Mouse (Mus musculus) midbrain, embryonic 15.5 days (tissue): ENCODE results near the gene Ehbp1. TPM values are rescaled to one million over a fixed set of nuclear protein-coding genes. Genes with fewer than 3 reads are reported as not detected.

ENCODE experiments used
- ATAC-seq: fragments of 200-750 bp; cut with Nextera tagmentation; replicated peaks from 2 replicates; pipeline ENCODE4 v1.8.0; 2017; ENCODE audit warnings: moderate TSS enrichment
- H3K27ac ChIP-seq: fragments of 300-500 bp; sonication (generic); 2 replicates; pipeline ENCODE4 v1.5.1; 2015; ENCODE audit warnings: mild to moderate bottlenecking, inconsistent platforms
- H3K27me3 ChIP-seq: fragments of 300-500 bp; sonication (generic); replicated peaks from 2 replicates; pipeline ENCODE4 v1.6.1; 2015; ENCODE audit warnings: inconsistent platforms
- H3K36me3 ChIP-seq: fragments of 300-500 bp; sonication (generic); replicated peaks from 2 replicates; pipeline ENCODE4 v1.6.1; 2015; ENCODE audit warnings: inconsistent platforms
- H3K4me1 ChIP-seq: fragments of 300-500 bp; sonication (generic); 2 replicates; pipeline ENCODE4 v1.6.1; 2015; ENCODE audit warnings: inconsistent platforms
- H3K4me2 ChIP-seq: fragments of 300-500 bp; sonication (generic); 2 replicates; pipeline ENCODE4 v1.6.1; 2015; ENCODE audit warnings: inconsistent platforms, mild to moderate bottlenecking, moderate library complexity
- H3K4me3 ChIP-seq: fragments of 300-500 bp; sonication (generic); 2 replicates; pipeline ENCODE4 v1.5.1; 2015; ENCODE audit warnings: mild to moderate bottlenecking, inconsistent platforms
- H3K9ac ChIP-seq: fragments of 300-500 bp; sonication (generic); 2 replicates; pipeline ENCODE4 v1.6.1; 2015; ENCODE audit warnings: mild to moderate bottlenecking, inconsistent platforms
- H3K9me3 ChIP-seq: fragments of 300-500 bp; sonication (generic); 2 replicates; pipeline ENCODE4 v1.6.1; 2016; ENCODE audit warnings: inconsistent platforms
- WGBS: fragments of 180-500 bp; shearing (Covaris S2); methylation state at CpG from one replicate; pipeline ENCODE4 v1.1.7; 2015; ENCODE audit warnings: mixed read lengths; 5-methylcytosine and 5-hydroxymethylcytosine counted together
- polyA plus RNA-seq: library from polyadenylated mRNA; unstranded; fragments of >200 nt; fragmentation: Nextera tagmentation; extraction: Ambion mirVana; gene quantifications from 2 replicates; pipeline ENCODE4 v1.2.1, GENCODE M21; 2015

The Ehbp1 gene
- polyA plus RNA-seq, 1 experiment from 2014 or later, result 26.1 TPM

DNA sequence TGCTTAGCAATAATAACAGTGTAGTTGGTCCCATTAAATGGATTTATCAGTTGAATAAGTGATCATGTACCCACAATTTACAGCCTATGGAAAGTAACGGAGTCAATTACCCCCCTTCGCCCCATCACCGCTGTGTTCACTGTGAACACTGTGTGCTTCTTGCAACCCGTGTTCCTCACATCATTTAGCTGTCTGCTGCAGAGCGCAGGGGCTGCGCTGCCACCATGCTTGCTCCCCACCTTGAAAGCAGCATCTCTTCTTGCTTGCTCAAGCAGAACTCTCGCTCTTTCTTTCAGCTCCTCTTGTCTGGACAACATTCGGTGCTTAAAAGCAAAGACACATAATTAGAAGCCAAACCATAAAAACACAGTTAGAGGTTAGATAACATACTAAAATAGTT lies 252.7 kb downstream of the Ehbp1 start:
- no peak overlapping the region for H3K4me3 ChIP-seq
- H3K9me3 ChIP-seq, result no peaks in the 10 kb centered on the region
- H3K27ac ChIP-seq, result no peak overlapping the region
- no peak overlapping the region for H3K9ac ChIP-seq
- ATAC-seq, result no peak
- no peaks in the 10 kb centered on the region for H3K27me3 ChIP-seq
- H3K4me2 ChIP-seq, result no peak overlapping the region
- WGBS, result 60% methylated on average over 8 of the region's 8 CpGs
- H3K4me1 ChIP-seq, result no peaks in the 10 kb centered on the region
- no peaks in the 10 kb centered on the region for H3K36me3 ChIP-seq

DNA sequence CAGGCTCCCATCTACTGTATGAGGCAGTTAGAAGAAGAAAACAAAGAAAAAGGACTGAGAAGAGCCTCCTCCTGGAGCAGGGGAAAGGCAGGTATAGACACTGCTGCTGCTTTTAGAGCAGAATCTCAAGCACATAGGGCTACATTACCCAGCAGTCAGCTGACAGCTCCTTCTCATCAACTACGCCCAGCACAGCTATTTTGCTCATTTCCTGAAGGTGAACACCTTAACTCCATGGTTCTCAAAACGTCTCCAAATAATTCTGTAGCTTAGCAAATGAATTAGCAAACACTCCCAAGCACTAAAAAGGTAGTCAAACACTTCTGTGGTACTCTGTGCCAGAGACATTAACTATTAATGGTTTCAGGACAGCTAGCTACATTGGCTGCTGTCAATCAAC lies 278.7 kb downstream of the Ehbp1 start:
- H3K36me3 ChIP-seq, result no peaks in the 10 kb centered on the region
- H3K4me3 ChIP-seq, result no peak overlapping the region
- no peaks in the 10 kb centered on the region for H3K9me3 ChIP-seq
- H3K4me2 ChIP-seq, result no peak overlapping the region
- H3K27me3 ChIP-seq, result no peaks in the 10 kb centered on the region
- H3K27ac ChIP-seq, result no peak overlapping the region
- no peak for ATAC-seq
- 60% methylated on average over 2 of the region's 2 CpGs for WGBS
- no peaks in the 10 kb centered on the region for H3K4me1 ChIP-seq
- H3K9ac ChIP-seq, result no peak overlapping the region

DNA sequence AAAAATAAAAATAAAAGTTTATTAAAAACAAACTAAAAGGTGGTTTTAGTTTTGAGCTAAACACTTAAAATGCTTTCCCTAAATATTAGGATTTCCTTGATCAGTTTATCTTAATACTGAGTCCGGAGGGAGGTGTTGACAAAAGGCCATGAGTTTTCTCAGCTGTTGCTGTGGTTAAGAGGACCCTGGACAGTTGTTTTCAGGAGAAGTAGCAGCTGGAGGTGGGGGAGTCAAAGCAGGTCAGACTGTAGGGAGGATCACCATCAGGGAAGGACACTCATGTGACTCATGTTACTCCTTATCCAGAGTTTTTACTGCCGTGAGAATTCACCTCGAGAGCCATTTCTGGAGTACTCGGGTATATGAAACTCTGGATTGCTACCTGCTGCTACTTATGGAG lies 280.4 kb downstream of the Ehbp1 start:
- Histone ChIP-seq H3K9ac (no peak overlapping the region), H3K36me3 (no peaks in the 10 kb centered on the region), H3K27me3 (no peaks in the 10 kb centered on the region), H3K27ac (no peak overlapping the region), H3K9me3 (no peaks in the 10 kb centered on the region), H3K4me2 (no peak overlapping the region), H3K4me1 (peaks cover 9% of the 10 kb centered on the region; the same call in 1 of the 2 replicates), H3K4me3 (no peak overlapping the region)
- WGBS, result 88% methylated on average over 4 of the region's 4 CpGs
- no peak for ATAC-seq

GRCm38 (mm10) chr11:22057538-22057937 lies 284.6 kb downstream of the Ehbp1 start:
- Histone ChIP-seq H3K9ac (no peak overlapping the region), H3K4me2 (no peak overlapping the region), H3K36me3 (no peaks in the 10 kb centered on the region), H3K27ac (no peak overlapping the region), H3K4me1 (peaks cover 9% of the 10 kb centered on the region; the same call in 1 of the 2 replicates), H3K9me3 (no peaks in the 10 kb centered on the region), H3K4me3 (no peak overlapping the region), H3K27me3 (no peaks in the 10 kb centered on the region)
- 37% methylated on average over 5 of the region's 5 CpGs for WGBS
- 0 out of 2 replicates have a peak, but pooled peaks have one; percentile 37 for ATAC-seq

DNA sequence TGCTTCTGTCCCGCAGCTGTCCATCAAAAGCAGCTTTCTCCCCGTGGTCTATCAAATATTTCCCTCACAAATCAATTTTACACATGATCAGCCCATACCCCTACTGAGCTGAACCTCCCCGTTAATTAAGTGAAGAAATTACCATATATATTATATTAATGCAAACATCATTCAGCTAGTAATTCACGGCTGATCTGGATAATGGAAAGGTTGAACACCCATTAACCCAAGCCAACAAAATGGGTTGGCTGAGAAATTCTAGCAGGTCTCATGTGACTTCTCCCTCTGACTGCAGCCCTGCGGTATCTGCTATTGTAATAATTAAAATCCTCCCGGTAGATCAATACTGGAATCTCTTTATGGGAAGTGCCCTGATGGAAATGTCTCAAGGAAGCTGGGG lies 286.2 kb downstream of the Ehbp1 start:
- Histone ChIP-seq H3K27me3 (no peaks in the 10 kb centered on the region), H3K4me3 (no peak overlapping the region), H3K4me1 (peaks cover 9% of the 10 kb centered on the region; the same call in 1 of the 2 replicates), H3K27ac (no peak overlapping the region), H3K4me2 (no peak overlapping the region), H3K9me3 (no peaks in the 10 kb centered on the region), H3K36me3 (no peaks in the 10 kb centered on the region), H3K9ac (no peak overlapping the region)
- peak; percentile 32 for ATAC-seq
- WGBS, result 31% methylated on average over 6 of the region's 6 CpGs

- no peak overlapping the region for H3K9ac ChIP-seq
- WGBS, result 74% methylated on average over 10 of the region's 10 CpGs
- peak; percentile 71 for ATAC-seq
These were observed 288.9 kb downstream of the Ehbp1 start for GRCm38 (mm10) chr11:22053034-22053668.

DNA sequence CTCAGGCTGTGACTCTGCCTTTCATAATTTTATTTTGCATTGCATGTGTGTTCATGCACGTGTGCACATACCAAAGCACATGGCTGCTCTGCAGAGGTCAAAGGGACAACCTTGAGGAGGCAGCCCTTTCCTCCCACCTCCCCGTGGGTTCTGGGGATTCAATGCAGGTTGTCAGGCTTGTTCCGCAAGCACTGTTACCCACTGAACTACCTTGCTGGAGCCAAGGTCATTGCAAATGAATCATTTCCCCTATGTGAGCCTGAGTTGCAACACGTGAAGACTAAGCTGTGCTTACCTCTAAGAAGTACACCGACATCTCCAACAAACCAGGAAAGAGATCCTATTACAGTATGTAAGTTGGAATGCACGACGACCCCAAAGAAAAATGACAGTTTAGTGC lies 291.2 kb downstream of the Ehbp1 start:
- no peak overlapping the region for H3K4me2 ChIP-seq
- H3K27me3 ChIP-seq, result no peaks in the 10 kb centered on the region
- ATAC-seq, result no peak
- H3K4me1 ChIP-seq, result no peaks in the 10 kb centered on the region
- H3K9me3 ChIP-seq, result no peaks in the 10 kb centered on the region
- no peaks in the 10 kb centered on the region for H3K36me3 ChIP-seq
- WGBS, result 85% methylated on average over 7 of the region's 7 CpGs
- no peak overlapping the region for H3K9ac ChIP-seq
- no peak overlapping the region for H3K4me3 ChIP-seq
- H3K27ac ChIP-seq, result no peak overlapping the region

More at GRCm38 (mm10) chr11:22053034-22053668, 288.9 kb downstream of the Ehbp1 start:
- no peaks in the 10 kb centered on the region for H3K9me3 ChIP-seq
- no peaks in the 10 kb centered on the region for H3K36me3 ChIP-seq
- no peak overlapping the region for H3K4me3 ChIP-seq
- peaks cover 9% of the 10 kb centered on the region; the same call in 1 of the 2 replicates for H3K4me1 ChIP-seq
- H3K4me2 ChIP-seq, result no peak overlapping the region
- no peak overlapping the region for H3K27ac ChIP-seq
- no peaks in the 10 kb centered on the region for H3K27me3 ChIP-seq

GRCm38 (mm10) chr11:22039854-22040426 lies 302.2 kb downstream of the Ehbp1 start:
- Histone ChIP-seq H3K9me3 (no peaks in the 10 kb centered on the region), H3K9ac (no peak overlapping the region), H3K36me3 (no peaks in the 10 kb centered on the region), H3K4me2 (no peak overlapping the region), H3K4me3 (no peak overlapping the region), H3K27ac (no peak overlapping the region), H3K27me3 (no peaks in the 10 kb centered on the region), H3K4me1 (peaks cover 5% of the 10 kb centered on the region; the same call in 1 of the 2 replicates)
- no peak for ATAC-seq
- 31% methylated on average over 6 of the region's 6 CpGs for WGBS

DNA sequence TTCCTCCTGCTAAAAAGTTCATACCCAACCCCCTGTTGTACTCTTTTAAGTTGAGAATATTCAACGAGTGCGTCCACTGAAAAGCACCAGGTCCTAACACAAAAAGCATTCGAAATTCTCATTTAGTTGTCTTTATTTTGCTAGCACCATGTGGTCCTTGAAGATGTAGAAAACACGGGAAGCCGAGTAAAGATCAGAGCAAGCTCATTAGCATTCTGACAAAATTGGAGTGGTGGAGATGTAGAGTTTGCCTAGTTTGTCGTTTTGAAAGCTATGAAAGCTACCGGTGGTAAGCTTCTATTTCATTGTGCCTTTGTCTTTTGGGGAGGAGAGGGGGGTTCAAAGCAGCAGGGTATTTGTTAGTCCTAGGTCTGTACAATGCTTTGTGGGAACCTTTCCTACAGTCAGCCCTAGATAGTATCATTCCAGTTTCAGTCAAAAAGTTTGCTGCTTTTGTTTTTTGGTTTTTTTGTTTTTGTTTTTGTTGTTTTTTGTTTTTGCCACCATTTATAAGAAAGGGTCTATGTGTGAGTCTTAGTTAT lies 307.5 kb downstream of the Ehbp1 start:
- 7% methylated on average over 7 of the region's 7 CpGs for WGBS
- no peak overlapping the region for H3K4me3 ChIP-seq
- no peak overlapping the region for H3K27ac ChIP-seq
- no peaks in the 10 kb centered on the region for H3K36me3 ChIP-seq
- ATAC-seq, result no peak
- H3K4me2 ChIP-seq, result no peak overlapping the region
- no peak overlapping the region for H3K9ac ChIP-seq
- H3K27me3 ChIP-seq, result no peaks in the 10 kb centered on the region
- no peaks in the 10 kb centered on the region for H3K4me1 ChIP-seq
- no peaks in the 10 kb centered on the region for H3K9me3 ChIP-seq

- no peaks in the 10 kb centered on the region for H3K9me3 ChIP-seq
- no peaks in the 10 kb centered on the region for H3K4me1 ChIP-seq
- no peaks in the 10 kb centered on the region for H3K36me3 ChIP-seq
- H3K27me3 ChIP-seq, result no peaks in the 10 kb centered on the region
- no peak overlapping the region for H3K4me2 ChIP-seq
- no peak overlapping the region for H3K27ac ChIP-seq
- H3K4me3 ChIP-seq, result no peak overlapping the region
- no peak for ATAC-seq
- WGBS, result 83% methylated on average over 3 of the region's 3 CpGs
- H3K9ac ChIP-seq, result no peak overlapping the region
These were observed 308.5 kb downstream of the Ehbp1 start for GRCm38 (mm10) chr11:22033582-22033981.

GRCm38 (mm10) chr11:22020602-22021001 lies 321.5 kb downstream of the Ehbp1 start:
- Histone ChIP-seq H3K4me2 (no peak overlapping the region), H3K27me3 (no peaks in the 10 kb centered on the region; the same call in 1 of the 2 replicates), H3K9me3 (no peaks in the 10 kb centered on the region), H3K36me3 (0 out of 2 replicates have a peak, but pooled peaks cover 5% of the 10 kb centered on the region), H3K9ac (no peak overlapping the region), H3K4me3 (no peak overlapping the region), H3K4me1 (0 out of 2 replicates have a peak, but pooled peaks cover 3% of the 10 kb centered on the region), H3K27ac (no peak overlapping the region)
- 95% methylated on average over 2 of the region's 2 CpGs for WGBS
- ATAC-seq, result no peak

- H3K36me3 ChIP-seq, result 0 out of 2 replicates have a peak, but pooled peaks cover 5% of the 10 kb centered on the region
- H3K27me3 ChIP-seq, result peaks cover 4% of the 10 kb centered on the region; the same call in 1 of the 2 replicates
- H3K4me3 ChIP-seq, result no peak overlapping the region
- no peak overlapping the region for H3K4me2 ChIP-seq
- no peak overlapping the region for H3K27ac ChIP-seq
- H3K4me1 ChIP-seq, result 0 out of 2 replicates have a peak, but pooled peaks cover 3% of the 10 kb centered on the region
- H3K9me3 ChIP-seq, result no peaks in the 10 kb centered on the region
- 8% methylated on average over 8 of the region's 8 CpGs for WGBS
- no peak overlapping the region for H3K9ac ChIP-seq
- ATAC-seq, result peak; percentile 75; the same call in 1 of the 2 replicates
These were observed 324.6 kb downstream of the Ehbp1 start for GRCm38 (mm10) chr11:22017444-22017843.
